Mouse (Mus musculus) regulatory T cell (primary cell): ENCODE data around the gene Chtop.

Source experiments
- in situ Hi-C: fragments of 300-600 bp; cut with MboI, MseI; formaldehyde crosslinking; loops from one replicate; pipeline ENCODE4 v1.15.1; 2025; ENCODE audit warnings: high pct_unique_total_duplicates

Gene Chtop

DNA sequence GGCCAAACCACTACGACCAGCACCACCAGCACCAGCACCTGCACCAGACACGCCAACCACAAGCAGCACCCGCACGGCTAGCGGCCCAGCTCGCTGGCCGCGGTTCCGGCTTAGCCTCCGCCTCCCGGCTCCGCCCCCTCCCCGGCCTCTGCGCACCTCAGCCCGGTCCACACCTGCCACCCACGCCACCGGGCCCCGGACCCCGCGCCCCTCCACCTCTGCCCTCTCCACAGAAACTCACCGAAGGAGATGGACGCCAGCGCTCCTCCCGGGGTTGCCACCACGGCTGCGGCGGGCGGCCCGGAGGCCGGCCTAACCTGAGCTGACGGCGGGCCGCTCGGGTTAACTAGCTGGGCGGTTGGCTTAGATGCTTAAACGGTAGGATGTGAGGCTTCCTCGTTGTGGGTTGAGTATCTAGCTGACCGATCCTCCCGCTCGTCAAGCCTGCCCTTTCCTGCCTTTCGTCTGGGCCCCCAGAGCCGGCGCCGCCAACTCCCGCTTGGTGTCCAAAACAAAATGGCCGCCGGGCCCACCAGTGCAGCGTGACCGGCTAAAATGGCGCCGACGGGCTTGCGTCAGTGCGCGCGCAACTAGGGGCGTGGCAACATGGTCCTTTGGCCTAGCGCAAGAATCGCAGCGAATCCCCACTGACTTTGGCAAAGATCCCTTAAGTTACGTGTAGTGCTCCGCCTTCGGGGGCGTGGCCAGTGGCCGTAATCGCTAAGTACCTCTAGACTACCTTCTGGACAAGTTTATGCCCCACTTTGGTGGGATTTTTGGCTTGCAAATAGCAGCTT lies at the start of gene Chtop:
Gene Chtop (minus strand): TSS at position 549 of the 797 bp plus-strand sequence.
- in situ Hi-C loops, result no loop called here

DNA sequence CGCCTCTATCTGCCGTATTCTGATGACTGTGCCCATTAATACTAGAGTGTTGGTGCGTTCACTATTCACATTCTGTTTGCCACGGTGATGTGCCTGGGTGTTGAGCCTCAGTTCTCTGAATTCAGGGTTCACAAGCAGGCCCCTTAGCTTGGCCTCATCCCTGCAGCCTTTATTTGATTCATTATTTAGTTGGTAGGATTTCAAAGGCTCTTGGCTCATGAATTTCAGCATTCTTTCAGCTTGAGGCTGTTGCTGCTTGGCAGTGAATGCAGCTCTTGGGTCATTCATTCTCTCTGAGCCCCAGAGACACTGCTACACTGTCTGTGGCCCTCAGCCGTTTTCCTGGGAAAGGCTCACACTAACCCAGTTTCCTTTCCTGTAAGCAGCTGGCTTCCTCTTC lies 46.7 kb upstream of the Chtop start:
- in situ Hi-C loops, result no loop called here

DNA sequence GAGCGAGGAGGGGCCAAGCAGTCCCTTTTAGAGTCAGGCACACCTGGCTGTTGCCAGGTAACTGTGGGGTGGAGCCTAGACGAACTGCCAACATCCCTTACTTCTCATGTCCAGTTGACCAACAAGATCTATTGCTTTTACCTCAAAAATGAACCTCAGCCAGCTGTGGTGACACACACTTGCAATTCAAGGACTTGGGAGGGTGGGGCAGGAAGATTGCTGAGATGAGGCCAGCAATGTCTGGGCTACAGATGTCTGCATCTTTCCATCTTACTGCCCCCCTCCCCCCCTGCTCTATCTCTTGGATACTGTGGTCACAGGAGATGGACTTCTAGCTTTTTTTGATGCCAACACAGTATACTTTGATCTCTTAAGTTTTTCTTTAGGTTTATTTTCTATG lies 42.9 kb upstream of the Chtop start:
- in situ Hi-C loops, result no loop called here

DNA sequence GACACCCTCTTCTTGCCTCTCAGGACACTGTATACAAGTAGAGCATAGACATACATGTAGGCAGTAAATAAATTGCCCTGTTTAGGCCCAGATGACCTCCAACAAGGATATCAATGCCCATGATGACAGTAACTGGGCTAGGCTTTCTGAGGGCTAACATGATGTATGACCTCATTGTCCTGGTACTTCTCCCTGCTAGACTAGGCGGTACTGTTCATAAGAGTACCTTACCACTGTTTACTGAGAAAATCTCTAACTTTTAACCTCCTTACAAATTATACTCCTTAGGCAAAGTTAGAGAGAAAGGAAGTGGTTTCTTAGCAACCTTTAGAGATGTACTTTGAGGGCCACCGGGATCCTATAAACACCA lies 41.1 kb upstream of the Chtop start:
- in situ Hi-C loops, result no loop called here

DNA sequence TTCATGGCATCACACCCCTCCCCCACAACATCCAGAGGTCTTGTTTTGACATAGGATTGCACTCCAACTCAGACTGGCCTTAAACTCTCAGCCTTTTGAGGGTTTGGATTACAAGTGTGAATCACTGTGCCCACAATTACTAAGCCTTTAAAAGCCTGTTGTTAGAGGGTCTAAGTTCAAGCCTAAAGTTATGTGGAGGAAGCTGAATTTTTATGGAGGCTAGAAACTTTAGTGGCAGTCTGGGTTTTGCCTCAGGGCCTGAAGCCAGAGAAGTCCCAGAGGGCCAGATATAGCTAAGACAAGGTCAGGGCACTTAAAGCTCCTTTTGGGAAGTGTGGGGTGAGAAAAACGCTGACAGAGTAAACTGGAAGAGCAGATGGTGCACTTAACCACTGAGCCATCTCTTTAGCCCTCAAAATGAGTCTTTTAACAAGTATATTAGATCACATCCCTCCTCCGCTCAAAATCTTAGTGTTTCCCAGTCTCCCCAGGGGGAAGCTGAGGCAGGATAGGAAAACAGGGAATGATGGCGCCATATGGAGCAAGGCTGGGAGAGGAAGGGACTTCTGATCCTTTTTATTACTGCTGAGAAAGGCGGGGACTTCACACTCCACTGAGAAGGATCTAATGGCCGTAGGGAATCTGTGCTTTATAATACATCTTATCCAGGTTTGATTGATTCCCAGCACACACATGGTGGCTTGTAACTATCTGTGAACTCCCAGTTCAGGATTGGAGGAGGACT lies 40.5 kb upstream of the Chtop start:
- in situ Hi-C loops, result no loop called here

DNA sequence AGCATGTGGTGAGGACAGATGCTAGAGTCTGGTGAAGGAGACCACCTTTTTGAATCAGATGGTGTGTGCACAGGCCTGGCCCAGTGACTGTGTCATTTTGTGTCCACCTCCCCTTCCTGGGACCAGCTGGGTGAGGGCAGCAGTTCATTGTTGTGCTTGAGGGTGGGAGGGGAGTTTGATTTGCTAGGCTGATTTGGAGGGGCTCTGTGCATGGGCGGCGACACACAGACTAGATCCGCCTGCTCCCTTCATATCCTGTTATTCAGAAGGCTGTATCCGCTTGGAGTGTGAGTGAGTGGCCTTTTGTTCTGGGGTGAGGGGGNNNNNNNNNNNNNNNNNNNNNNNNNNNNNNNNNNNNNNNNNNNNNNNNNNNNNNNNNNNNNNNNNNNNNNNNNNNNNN lies 31.6 kb upstream of the Chtop start:
- in situ Hi-C loops, result no loop called here

DNA sequence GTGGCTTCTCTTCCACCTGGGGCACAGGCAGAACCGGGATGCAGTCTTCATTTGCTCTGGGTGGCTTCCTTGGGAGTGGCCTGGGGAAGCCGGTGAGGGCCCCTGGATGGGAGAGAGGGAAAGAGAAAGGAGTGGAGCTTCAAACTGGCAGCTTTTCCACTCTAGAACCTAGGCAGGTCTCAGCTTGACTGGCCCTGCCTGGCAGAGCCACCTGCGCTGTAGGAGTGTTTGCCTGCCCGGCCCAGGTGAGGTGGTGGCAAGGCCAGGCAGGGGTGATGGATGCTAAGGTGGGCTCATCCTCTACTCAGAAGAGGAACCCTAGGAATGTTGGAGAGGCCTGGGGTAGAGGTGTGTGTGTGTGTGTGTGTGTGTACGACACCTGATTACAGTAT lies 28.6 kb upstream of the Chtop start:
- in situ Hi-C loops, result no loop called here

DNA sequence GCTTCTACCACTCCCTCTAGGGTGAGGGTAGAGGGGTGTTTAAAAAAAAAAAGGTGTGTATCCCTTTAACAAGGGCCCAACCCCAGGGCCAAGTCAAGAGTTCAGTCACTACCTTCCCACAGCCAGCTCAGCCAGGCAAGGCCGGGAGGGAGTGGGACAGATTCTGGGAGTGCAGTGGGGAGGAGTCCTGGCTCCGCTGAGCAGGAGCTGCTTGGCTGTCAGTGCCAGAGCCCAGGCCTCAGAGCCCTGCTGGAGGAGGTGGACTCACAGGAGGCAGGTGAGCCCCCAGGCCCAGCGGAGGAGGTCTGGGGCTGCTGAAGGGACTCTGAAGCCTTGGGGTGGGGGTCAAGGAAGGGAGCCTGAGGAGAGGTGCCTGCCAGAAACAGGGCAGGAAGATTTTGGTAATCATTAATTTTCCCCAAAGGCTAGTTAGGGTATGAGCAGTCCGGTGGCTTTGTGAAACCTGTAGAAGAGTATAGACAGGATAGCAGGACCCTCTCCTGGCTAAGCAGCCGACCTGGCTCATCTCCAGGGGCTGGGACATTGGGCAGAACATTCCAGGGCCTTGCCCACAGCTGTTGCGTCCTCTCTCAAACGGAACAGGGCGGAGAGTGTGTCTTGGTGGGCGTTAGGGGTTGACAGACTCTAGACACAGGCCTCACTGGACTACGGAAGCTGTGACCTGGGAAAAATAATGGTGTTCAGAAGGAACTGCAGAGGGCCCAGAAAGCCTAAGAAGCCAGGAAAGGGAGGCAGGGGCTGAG lies 28.0 kb upstream of the Chtop start, which contains the start of gene S100a16:
Gene S100a16 (plus strand): TSS at position 114 of the 764 bp plus-strand sequence.
- in situ Hi-C loops, result no loop called here

DNA sequence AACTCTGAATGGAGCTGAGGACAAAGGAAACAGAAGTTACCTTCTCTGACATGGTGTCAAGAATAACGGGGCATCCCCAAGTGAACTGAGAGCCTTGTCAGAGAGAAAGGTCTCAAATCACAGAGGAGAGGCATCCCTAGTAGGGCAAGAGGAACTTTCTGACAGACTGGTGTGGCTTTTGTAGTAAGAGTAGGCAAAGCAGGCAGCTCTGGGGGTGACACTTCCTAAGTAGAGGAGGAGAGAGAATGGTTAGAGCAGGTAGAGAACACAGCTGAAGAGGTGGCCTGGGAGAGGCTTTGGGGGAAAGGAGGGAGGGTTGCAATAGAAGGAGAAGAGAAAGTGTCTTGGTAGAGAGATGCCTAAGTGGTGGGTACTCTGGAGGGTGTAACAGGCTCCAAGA lies 26.1 kb upstream of the Chtop start:
- in situ Hi-C loops, result no loop called here

DNA sequence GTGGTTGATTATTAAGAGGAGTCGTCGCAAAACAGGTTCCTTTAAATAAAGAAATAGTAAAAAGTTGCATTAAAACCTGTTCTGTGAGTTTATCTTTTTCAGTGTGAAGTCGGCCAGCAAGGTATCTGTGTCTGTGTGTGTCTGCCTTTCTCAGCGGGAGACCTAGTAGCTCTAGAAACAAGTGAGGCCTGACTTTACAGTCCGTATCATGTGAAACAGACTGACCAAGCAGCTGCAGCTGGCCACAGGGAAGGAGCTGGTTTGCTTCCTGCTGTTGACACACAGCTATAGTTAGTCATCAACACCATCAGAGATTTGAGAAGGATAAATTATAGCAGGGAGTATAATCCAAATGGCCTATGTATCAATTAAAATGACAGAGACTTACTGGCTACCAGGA lies 22.4 kb upstream of the Chtop start:
- in situ Hi-C loops, result no loop called here

DNA sequence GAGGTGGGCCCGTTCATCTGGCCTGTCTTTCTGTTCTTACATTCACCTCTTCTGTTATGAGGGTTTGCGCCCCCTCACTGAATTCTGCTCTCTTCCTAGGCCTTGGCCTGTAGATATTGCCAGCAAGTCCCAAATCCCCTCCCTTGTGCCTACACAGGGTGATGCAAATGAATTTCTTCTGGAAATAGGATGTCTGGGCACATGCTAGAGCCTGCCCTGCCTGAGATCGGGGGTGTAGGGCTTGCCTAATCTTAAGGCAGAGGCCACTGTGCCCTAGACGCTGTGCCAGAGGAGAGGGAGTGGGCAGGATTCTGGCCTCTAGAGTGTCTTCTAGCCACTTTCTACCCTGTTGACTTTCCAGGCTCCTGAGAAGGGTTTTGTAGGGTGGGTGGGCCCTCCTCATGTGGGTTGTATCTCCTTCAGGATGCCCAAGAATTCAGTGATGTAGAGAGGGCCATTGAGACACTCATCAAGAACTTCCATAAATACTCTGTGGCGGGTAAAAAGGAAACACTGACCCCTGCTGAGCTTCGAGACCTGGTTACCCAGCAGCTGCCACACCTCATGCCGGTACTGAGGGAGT lies 18.1 kb upstream of the Chtop start:
- in situ Hi-C loops, result loop anchor here (5.0 kb wide), 1 partner anchor 85 kb away; the partner anchor contains the start of gene S100a6

DNA sequence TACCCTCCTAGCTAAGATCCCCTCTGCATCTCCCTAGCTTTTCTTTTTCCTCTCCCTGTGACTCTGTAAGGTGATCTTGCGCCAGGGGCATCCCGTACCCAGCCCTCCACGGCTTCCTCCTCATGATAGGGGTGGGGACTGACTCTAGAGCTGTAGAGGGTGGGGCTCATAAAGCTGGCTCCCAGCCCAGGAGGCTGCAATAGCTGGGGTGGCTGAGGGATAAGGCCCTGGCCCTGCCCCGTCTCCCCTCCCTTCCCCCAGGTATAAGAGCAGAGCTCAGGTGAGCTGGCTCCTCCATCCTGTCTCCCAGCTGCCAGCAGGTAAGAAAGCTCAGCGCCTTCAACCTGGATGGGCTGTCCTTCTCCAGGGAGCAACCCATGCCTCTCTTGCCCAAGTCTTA lies 17.3 kb upstream of the Chtop start, which contains the start of gene S100a14:
Gene S100a14 (plus strand): TSS at position 277 of the 400 bp plus-strand sequence.
- in situ Hi-C loops, result loop anchor here (5.0 kb wide), 1 partner anchor 86 kb away; the partner anchor contains the start of gene S100a6

DNA sequence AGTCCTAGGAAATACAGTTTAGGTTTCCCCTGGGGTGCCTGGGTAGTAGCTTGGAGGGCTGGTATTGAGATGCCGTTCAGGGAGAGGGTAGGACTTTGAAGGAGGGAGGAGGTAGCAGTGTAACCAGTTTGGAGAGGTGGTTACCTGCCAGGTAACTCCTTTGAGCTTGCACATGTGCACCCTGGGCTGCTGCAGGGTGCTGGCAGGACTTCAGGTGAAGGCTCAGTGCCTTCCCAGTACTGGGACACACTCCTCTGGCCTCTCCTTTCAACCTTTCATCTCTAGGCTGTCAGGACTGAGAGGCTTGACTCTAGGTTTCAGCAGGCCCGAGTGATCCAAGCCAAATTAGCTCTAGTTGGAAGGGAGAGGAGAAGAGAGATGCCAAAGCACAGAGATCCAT lies 16.8 kb upstream of the Chtop start:
- in situ Hi-C loops, result loop anchor here (5.0 kb wide), 1 partner anchor 86 kb away; the partner anchor contains the start of gene S100a6

DNA sequence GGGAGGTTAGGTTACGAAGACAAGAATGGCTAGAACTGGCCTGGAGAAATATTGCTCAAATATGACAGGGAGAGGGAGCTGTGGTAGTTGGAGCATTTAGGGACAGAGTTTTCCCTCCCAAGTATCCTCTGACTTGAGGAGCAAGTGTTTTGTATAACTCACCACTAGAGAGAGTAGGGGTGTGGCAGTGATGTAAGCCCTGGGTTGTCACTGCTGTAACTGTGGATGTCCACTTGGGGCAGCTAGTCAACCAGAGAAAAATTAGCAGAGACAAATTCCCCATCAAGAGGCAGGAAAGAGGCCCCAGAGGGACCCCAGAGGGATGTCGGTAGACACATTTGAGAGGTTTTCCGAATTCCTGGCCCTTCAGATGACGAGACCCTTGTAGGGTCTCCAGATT lies 16.1 kb upstream of the Chtop start:
- in situ Hi-C loops, result loop anchor here (5.0 kb wide), 1 partner anchor 87 kb away; the partner anchor contains the start of gene S100a6

DNA sequence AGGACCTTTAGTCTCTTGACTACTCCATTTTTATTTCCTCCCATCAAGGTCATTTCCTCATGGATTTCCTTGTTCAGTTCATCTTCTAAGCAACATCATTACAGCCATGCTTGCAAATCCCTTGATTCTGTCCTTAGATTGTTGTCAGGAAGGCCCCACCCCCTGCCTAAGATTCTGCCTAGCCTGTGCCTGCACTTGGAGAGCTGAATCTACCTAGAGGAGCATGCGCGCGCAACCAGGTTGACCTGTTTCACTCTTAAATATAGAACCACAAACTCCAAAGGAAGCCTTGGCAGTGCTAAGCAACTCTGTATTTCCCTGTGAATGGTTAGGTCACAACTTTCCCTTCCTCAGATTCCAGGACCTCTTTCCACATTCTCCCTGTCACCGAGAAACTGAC lies 8.4 kb upstream of the Chtop start:
- in situ Hi-C loops, result loop anchor here (10.0 kb wide), 1 partner anchor 127 kb away; no protein-coding TSS in a partner anchor

DNA sequence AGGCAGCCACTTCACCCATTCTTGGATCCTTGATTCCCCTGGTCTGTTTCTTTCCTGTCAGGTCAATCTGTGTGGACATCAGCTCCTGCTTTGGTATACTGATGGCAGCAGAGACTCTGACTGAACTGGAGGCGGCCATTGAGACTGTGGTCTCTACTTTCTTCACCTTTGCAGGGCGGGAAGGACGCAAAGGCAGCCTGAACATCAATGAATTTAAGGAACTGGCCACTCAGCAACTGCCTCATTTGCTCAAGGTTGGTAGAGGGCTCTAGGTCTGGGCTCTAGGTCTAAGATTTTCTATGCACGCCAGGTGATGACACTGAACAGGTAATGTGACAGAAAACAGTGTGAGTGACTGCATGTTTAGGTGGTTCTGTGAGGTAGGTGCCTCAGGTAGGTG lies 6.5 kb upstream of the Chtop start:
- in situ Hi-C loops, result loop anchor here (10.0 kb wide), 1 partner anchor 129 kb away; no protein-coding TSS in a partner anchor

DNA sequence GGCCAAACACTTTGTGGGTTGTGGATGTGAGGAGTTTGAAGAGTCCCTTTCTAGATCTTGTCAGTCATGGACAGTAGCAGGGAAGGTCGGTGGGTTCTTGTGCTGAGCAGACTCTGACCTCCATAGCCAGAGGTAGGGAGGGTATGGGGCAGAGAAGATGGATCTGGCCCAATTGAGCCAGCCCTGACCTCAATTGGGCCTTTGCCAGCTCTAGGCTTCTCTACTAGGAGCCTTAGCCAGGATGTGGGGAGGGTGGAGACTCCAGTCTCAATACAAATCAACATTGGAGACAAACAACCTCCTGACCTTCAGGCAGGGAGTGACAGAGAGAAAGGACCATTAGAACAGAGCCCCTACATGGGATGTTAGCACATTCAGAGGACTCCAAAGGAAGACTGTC lies 5.9 kb upstream of the Chtop start:
- in situ Hi-C loops, result loop anchor here (10.0 kb wide), 1 partner anchor 130 kb away; no protein-coding TSS in a partner anchor

DNA sequence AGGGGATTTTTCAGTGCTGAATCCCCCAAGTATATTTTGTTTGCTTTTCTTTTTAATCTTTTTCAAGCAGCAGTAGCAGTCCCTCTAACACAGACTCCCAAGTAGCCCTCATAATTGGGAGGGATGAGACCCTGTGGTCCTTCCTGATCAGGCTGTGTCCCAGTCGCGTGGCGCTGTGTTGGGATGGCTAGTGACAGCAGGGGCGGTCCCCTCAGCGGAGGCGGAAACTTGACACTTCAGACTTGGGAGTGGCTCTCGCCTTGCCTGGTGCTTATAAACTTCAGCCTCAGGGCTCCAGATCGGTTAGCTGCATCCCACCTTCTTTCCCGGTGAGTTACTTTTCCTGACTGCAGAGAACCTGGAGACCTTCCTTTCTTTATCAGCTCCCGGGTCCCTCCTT lies 5.4 kb upstream of the Chtop start:
- in situ Hi-C loops, result loop anchor here (10.0 kb wide), 1 partner anchor 130 kb away; no protein-coding TSS in a partner anchor

DNA sequence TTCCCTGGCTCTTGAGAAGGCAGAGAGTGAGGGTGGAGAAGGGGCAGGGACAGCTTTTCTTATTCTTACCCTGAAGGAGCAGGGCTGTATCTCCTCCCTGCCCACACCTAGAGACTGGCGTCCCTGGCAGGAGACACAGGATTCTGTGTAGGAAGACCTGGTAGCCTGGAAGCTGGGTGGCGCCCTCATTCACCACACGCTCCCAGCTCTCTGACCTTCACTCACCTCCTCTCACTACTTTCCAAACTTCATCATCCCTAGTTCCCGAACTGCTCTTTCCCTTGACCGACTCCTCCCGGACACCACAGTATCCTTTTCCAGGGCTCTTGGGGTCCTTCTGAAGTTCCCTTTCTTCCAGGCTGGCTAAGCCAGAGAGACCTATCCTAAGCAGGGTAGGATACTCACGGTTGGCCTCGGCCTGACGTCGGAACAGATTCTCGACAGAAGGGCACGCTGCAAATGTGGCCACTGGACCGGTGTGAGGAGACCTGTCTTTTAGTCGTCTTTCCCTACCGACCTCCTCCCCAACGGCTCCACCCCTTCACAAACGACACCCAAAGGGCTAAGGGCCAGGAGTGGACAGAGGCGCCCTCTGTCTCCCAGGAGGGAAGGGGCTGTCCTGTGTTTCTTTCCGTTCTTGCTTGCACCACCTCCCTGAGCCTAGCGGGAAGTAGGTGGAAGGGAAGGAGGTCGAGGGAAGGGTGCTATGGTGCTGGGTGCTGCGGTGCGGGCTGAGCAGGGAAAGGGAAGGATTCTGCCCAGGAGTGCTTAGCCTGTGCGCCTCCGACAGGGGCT lies 4.7 kb upstream of the Chtop start, which contains the start of the genes S100a1 and S100a13:
Gene S100a1 (minus strand): TSS at position 597 of the 795 bp plus-strand sequence.
Gene S100a13 (plus strand): TSS at position 640 of the 795 bp plus-strand sequence.
- in situ Hi-C loops, result loop anchor here (10.0 kb wide), 1 partner anchor 131 kb away; no protein-coding TSS in a partner anchor
